Mouse (Mus musculus): ENCODE measurements around the gene Twist2.

Gene Twist2

GRCm38 (mm10) chr1:91800967-91801843 lies at the start of gene Twist2:
Gene Twist2 (plus strand): TSS chr1:91801461.
- peak; percentile 51 for DNase-seq (ENCODE audit: low spot score)

GRCm38 (mm10) chr1:91752931-91753330 lies 48.3 kb upstream of the Twist2 start:
- DNase-seq (ENCODE audit: low spot score): no peak

- DNase-seq (ENCODE audit: low spot score): peak; percentile 72
Observed at GRCm38 (mm10) chr1:91755102-91755501, 46.2 kb upstream of the Twist2 start.

- DNase-seq (ENCODE audit: low spot score): no peak
Observed at GRCm38 (mm10) chr1:91757292-91757691, 44.0 kb upstream of the Twist2 start.

GRCm38 (mm10) chr1:91758143-91758542 lies 43.1 kb upstream of the Twist2 start:
- no peak for DNase-seq (ENCODE audit: low spot score)

GRCm38 (mm10) chr1:91758600-91759515 lies 42.4 kb upstream of the Twist2 start:
- no peak for DNase-seq (ENCODE audit: low spot score)

GRCm38 (mm10) chr1:91760140-91760986 lies 40.9 kb upstream of the Twist2 start:
- DNase-seq (ENCODE audit: low spot score): no peak

- no peak for DNase-seq (ENCODE audit: low spot score)
Observed at GRCm38 (mm10) chr1:91762528-91763091, 38.7 kb upstream of the Twist2 start.

GRCm38 (mm10) chr1:91770221-91770624 lies 31.0 kb upstream of the Twist2 start:
- DNase-seq (ENCODE audit: low spot score): no peak

GRCm38 (mm10) chr1:91770676-91771075 lies 30.6 kb upstream of the Twist2 start:
- no peak for DNase-seq (ENCODE audit: low spot score)

GRCm38 (mm10) chr1:91776928-91777327 lies 24.3 kb upstream of the Twist2 start:
- DNase-seq (ENCODE audit: low spot score): no peak

- no peak for DNase-seq (ENCODE audit: low spot score)
Observed at GRCm38 (mm10) chr1:91779819-91780218, 21.4 kb upstream of the Twist2 start.

- DNase-seq (ENCODE audit: low spot score): no peak
Observed at GRCm38 (mm10) chr1:91781182-91781581, 20.1 kb upstream of the Twist2 start.

GRCm38 (mm10) chr1:91784162-91784561 lies 17.1 kb upstream of the Twist2 start:
- DNase-seq (ENCODE audit: low spot score): no peak

- DNase-seq (ENCODE audit: low spot score): no peak
Observed at GRCm38 (mm10) chr1:91799323-91799722, 1.9 kb upstream of the Twist2 start.

GRCm38 (mm10) chr1:91800348-91800747 lies 913 bp upstream of the Twist2 start:
- DNase-seq (ENCODE audit: low spot score): no peak

- DNase-seq (ENCODE audit: low spot score): no peak
Observed at GRCm38 (mm10) chr1:91801844-91802366, 644 bp downstream of the Twist2 start.

- no peak for DNase-seq (ENCODE audit: low spot score)
Observed at GRCm38 (mm10) chr1:91802406-91803121, 1.3 kb downstream of the Twist2 start.

- no peak for DNase-seq (ENCODE audit: low spot score)
Observed at GRCm38 (mm10) chr1:91803416-91803815, 2.2 kb downstream of the Twist2 start.

- no peak for DNase-seq (ENCODE audit: low spot score)
Observed at GRCm38 (mm10) chr1:91816067-91816466, 14.8 kb downstream of the Twist2 start.

GRCm38 (mm10) chr1:91816571-91816970 lies 15.3 kb downstream of the Twist2 start:
- DNase-seq (ENCODE audit: low spot score): peak; percentile 39
